Mouse (Mus musculus): ENCODE measurements around the gene Asna1. TPM values are rescaled to one million over a fixed set of nuclear protein-coding genes. Genes with fewer than 3 reads are reported as not detected.

Asna1 gene
- polyA plus RNA-seq, 1 experiment from 2014 or later: 33.2 TPM

- peak; percentile 55 for DNase-seq
- Histone ChIP-seq H3K9ac (replicated peaks) (peak overlapping the region; percentile 76), H3K4me2 (ENCODE audit: low read depth, low read length) (peak overlapping the region; percentile 94), H3K4me3 (ENCODE audit: low read depth, low read length) (peak overlapping the region; percentile 56), H3K9me3 (ENCODE audit: low read length) (no peaks in the 10 kb centered on the region), H3K27me3 (ENCODE audit: insufficient read depth, low read length) (no peaks in the 10 kb centered on the region), H3K36me3 (replicated peaks; ENCODE audit: insufficient read depth, low read length) (no peaks in the 10 kb centered on the region), H3K27ac (ENCODE audit: low read depth) (peak overlapping the region; percentile 98), H3K4me1 (ENCODE audit: insufficient read depth) (peaks cover 73% of the 10 kb centered on the region)
- WGBS (ENCODE audit: insufficient replicate concordance): 1% methylated on average over 23 of the region's 23 CpGs
- TF ChIP-seq CTCF (IDR thresholded peaks at IDR 0.05; ENCODE audit: low read depth): no peak
- TF ChIP-seq EP300 (IDR thresholded peaks at IDR 0.05; ENCODE audit: low read depth): no peak
- ATAC-seq: no peak
These were observed 39.9 kb downstream of the Asna1 start for GRCm38 (mm10) chr8:84985049-84985683.

GRCm38 (mm10) chr8:84984294-84985048, 40.6 kb downstream of the Asna1 start:
- Histone ChIP-seq H3K4me1 (ENCODE audit: insufficient read depth) (peaks cover 79% of the 10 kb centered on the region), H3K4me2 (ENCODE audit: low read depth, low read length) (peak overlapping the region; percentile 94), H3K9me3 (ENCODE audit: low read length) (no peaks in the 10 kb centered on the region), H3K36me3 (replicated peaks; ENCODE audit: insufficient read depth, low read length) (no peaks in the 10 kb centered on the region), H3K27ac (ENCODE audit: low read depth) (peak overlapping the region; percentile 98), H3K9ac (replicated peaks) (peak overlapping the region; percentile 76), H3K27me3 (ENCODE audit: insufficient read depth, low read length) (no peaks in the 10 kb centered on the region), H3K4me3 (ENCODE audit: low read depth, low read length) (peak overlapping the region; percentile 56)
- TF ChIP-seq CTCF (IDR thresholded peaks at IDR 0.05; ENCODE audit: low read depth) (no peak), EP300 (IDR thresholded peaks at IDR 0.05; ENCODE audit: low read depth) (no peak)
- peak; percentile 21 for ATAC-seq
- WGBS (ENCODE audit: insufficient replicate concordance): 20% methylated on average over 14 of the region's 16 CpGs
- peak; percentile 81 for DNase-seq

GRCm38 (mm10) chr8:84982499-84983011, 42.5 kb downstream of the Asna1 start:
- H3K4me2 ChIP-seq (ENCODE audit: low read depth, low read length): no peak overlapping the region
- TF ChIP-seq CTCF (IDR thresholded peaks at IDR 0.05; ENCODE audit: low read depth) (no peak), EP300 (IDR thresholded peaks at IDR 0.05; ENCODE audit: low read depth) (no peak)
- no peak for ATAC-seq
- H3K4me3 ChIP-seq (ENCODE audit: low read depth, low read length): no peak overlapping the region
- H3K27ac ChIP-seq (ENCODE audit: low read depth): peak overlapping the region; percentile 98
- H3K9me3 ChIP-seq (ENCODE audit: low read length): no peaks in the 10 kb centered on the region
- H3K4me1 ChIP-seq (ENCODE audit: insufficient read depth): peaks cover 83% of the 10 kb centered on the region
- H3K9ac ChIP-seq (replicated peaks): no peak overlapping the region; the same call in 1 of the 2 replicates
- H3K27me3 ChIP-seq (ENCODE audit: insufficient read depth, low read length): no peaks in the 10 kb centered on the region
- no peaks in the 10 kb centered on the region for H3K36me3 ChIP-seq (replicated peaks; ENCODE audit: insufficient read depth, low read length)
- peak; percentile 41 for DNase-seq
- 19% methylated on average over 3 of the region's 3 CpGs for WGBS (ENCODE audit: insufficient replicate concordance)

GRCm38 (mm10) chr8:84981644-84982498, 43.2 kb downstream of the Asna1 start:
- H3K4me1 ChIP-seq (ENCODE audit: insufficient read depth): peaks cover 80% of the 10 kb centered on the region
- WGBS (ENCODE audit: insufficient replicate concordance): 61% methylated on average over 15 of the region's 15 CpGs
- DNase-seq (no peak), ATAC-seq (no peak)
- H3K9ac ChIP-seq (replicated peaks): no peak overlapping the region; the same call in 1 of the 2 replicates
- no peaks in the 10 kb centered on the region for H3K27me3 ChIP-seq (ENCODE audit: insufficient read depth, low read length)
- H3K4me3 ChIP-seq (ENCODE audit: low read depth, low read length): no peak overlapping the region
- H3K9me3 ChIP-seq (ENCODE audit: low read length): no peaks in the 10 kb centered on the region
- no peaks in the 10 kb centered on the region for H3K36me3 ChIP-seq (replicated peaks; ENCODE audit: insufficient read depth, low read length)
- TF ChIP-seq EP300 (IDR thresholded peaks at IDR 0.05; ENCODE audit: low read depth) (no peak), CTCF (IDR thresholded peaks at IDR 0.05; ENCODE audit: low read depth) (no peak)
- H3K27ac ChIP-seq (ENCODE audit: low read depth): peak overlapping the region; percentile 98
- no peak overlapping the region for H3K4me2 ChIP-seq (ENCODE audit: low read depth, low read length)

GRCm38 (mm10) chr8:84980622-84981358, 44.3 kb downstream of the Asna1 start:
- ATAC-seq (no peak), DNase-seq (peak; percentile 64)
- Histone ChIP-seq H3K27me3 (ENCODE audit: insufficient read depth, low read length) (no peaks in the 10 kb centered on the region), H3K4me3 (ENCODE audit: low read depth, low read length) (peak overlapping the region; percentile 70; the same call in 1 of the 2 replicates), H3K9ac (replicated peaks) (peak overlapping the region; percentile 68), H3K4me2 (ENCODE audit: low read depth, low read length) (peak overlapping the region; percentile 96), H3K27ac (ENCODE audit: low read depth) (peak overlapping the region; percentile 98), H3K4me1 (ENCODE audit: insufficient read depth) (peaks cover 74% of the 10 kb centered on the region), H3K9me3 (ENCODE audit: low read length) (no peaks in the 10 kb centered on the region), H3K36me3 (replicated peaks; ENCODE audit: insufficient read depth, low read length) (no peaks in the 10 kb centered on the region)
- 0 out of 2 replicates have a peak, but pooled peaks have one; percentile 10 for TF ChIP-seq EP300 (IDR thresholded peaks at IDR 0.05; ENCODE audit: low read depth)
- no peak for TF ChIP-seq CTCF (IDR thresholded peaks at IDR 0.05; ENCODE audit: low read depth)
- 35% methylated on average over 11 of the region's 11 CpGs for WGBS (ENCODE audit: insufficient replicate concordance)

All from liver, postnatal 0 days (tissue).